22 mouse cellular contexts compared by ENCODE assay signal in genomic region chr2:25200631-25201030, GRCm38 (mm10). TPM values are rescaled to one million over a fixed set of nuclear protein-coding genes. Genes with fewer than 3 reads are reported as not detected.
"Had no signal": no experiment of that assay in that cellular context is flagged by ENCODE, and none has a peak within 500 bp of the region (broad histone marks: within the 10 kb centered on the region; RNA-seq: fewer than 3 reads in every experiment).

No protein-coding gene starts in this region.

- DNase-seq: left cerebral cortex, postnatal 4 days; liver; liver, embryonic 13.5 days; liver, postnatal 0 days; lung, adult 18-20 months; lung, adult 2 months; lung, embryonic 14.5 days; lung, postnatal 10 days; lung, postnatal 14 days; lung, postnatal 36 days; lung, postnatal 4 days; midbrain, embryonic 14.5 days had no signal

RNA-seq across cellular contexts. Expression of gene Stpg3, which starts 13.8 kb away (rescaled TPM):
- total RNA-seq: left cerebral cortex, postnatal 10 days; left cerebral cortex, postnatal 4 days; liver, adult 2 months; megakaryocyte, adult 5-6 weeks; monocyte, adult 5-6 weeks had no signal

RNA-seq across cellular contexts. Expression of gene Fam166a, which starts 17.9 kb away (rescaled TPM):
- total RNA-seq: left cerebral cortex, postnatal 10 days; left cerebral cortex, postnatal 14 days; left cerebral cortex, postnatal 25 days; left cerebral cortex, postnatal 36 days; left cerebral cortex, postnatal 4 days; liver, adult 2 months; megakaryocyte progenitor cell, adult 5-6 weeks; megakaryocyte-erythroid progenitor cell, adult 5-6 weeks; midbrain, postnatal 0 days; monocyte, adult 5-6 weeks had no signal
